8 mouse cellular contexts compared by ENCODE assay signal in genomic region chr5:88764430-88764986, GRCm38 (mm10). TPM values are rescaled to one million over a fixed set of nuclear protein-coding genes. Genes with fewer than 3 reads are reported as not detected.
DNase-seq lines count a peak whose midpoint lies in the region; ATAC-seq and TF ChIP-seq lines count a peak whose summit lies in the region.

No protein-coding gene starts in this region.

- H3K36me3 ChIP-seq in erythroblast, embryonic 14.5 days (ENCODE audit: control insufficient read depth): peaks cover 56% of the 10 kb centered on the region
- peaks cover 12% of the 10 kb centered on the region for H3K36me3 ChIP-seq in limb, embryonic 12.5 days
- H3K36me3 ChIP-seq in small intestine, adult 2 months (ENCODE audit: control insufficient read depth, insufficient read depth, low read length): no peaks in the 10 kb centered on the region

- DNase-seq in gastrocnemius, postnatal 10 days: peak; percentile 99
- DNase-seq in gastrocnemius, postnatal 25 days: no peak
- DNase-seq in CD4-positive, CD25-positive, alpha-beta regulatory T cell, adult 2 months (ENCODE audit: low read depth, low spot score): peak; percentile 99
- no peak for DNase-seq in thymus, adult 18-20 months
- DNase-seq in right cerebral cortex, postnatal 10 days (ENCODE audit: low spot score in 2 of 2): no peak

- TF ChIP-seq CTCF in small intestine, adult 2 months (IDR thresholded peaks at IDR 0.05; ENCODE audit: extremely low read depth, insufficient read length, insufficient replicate concordance, low read depth, low read length): no peak

- no peaks in the 10 kb centered on the region for H3K9me3 ChIP-seq in erythroblast, embryonic 14.5 days (ENCODE audit: control insufficient read depth, low read length)
- H3K9me3 ChIP-seq in limb, embryonic 12.5 days: no peaks in the 10 kb centered on the region

- WGBS in limb, embryonic 12.5 days: under 1% methylated on average over 23 of the region's 23 CpGs
- 1% methylated on average over 23 of the region's 23 CpGs for WGBS in small intestine, adult 2 months

- peaks cover 49% of the 10 kb centered on the region for H3K4me1 ChIP-seq in erythroblast, embryonic 14.5 days (ENCODE audit: control insufficient read depth)
- peaks cover 14% of the 10 kb centered on the region for H3K4me1 ChIP-seq in limb, embryonic 12.5 days (replicated peaks)
- peaks cover 13% of the 10 kb centered on the region; the same call in 1 of the 2 replicates for H3K4me1 ChIP-seq in small intestine, adult 2 months (ENCODE audit: control insufficient read depth, insufficient read depth, insufficient read length, low read length)

- peak; percentile 60 for ATAC-seq in limb, embryonic 12.5 days (ENCODE audit: insufficient number of reproducible peaks, insufficient read depth, low FRiP score, low TSS enrichment, low read depth)

- peak overlapping the region; percentile 51 for H3K4me2 ChIP-seq in limb, embryonic 12.5 days

- peak overlapping the region; percentile 100 for H3K4me3 ChIP-seq in erythroblast, embryonic 14.5 days (replicated peaks)
- H3K4me3 ChIP-seq in limb, embryonic 12.5 days (replicated peaks): peak overlapping the region; percentile 72
- H3K4me3 ChIP-seq in small intestine, adult 2 months (ENCODE audit: low read depth, low read length): peak overlapping the region; percentile 97

- no peak for TF ChIP-seq POLR2A in small intestine, adult 2 months (IDR thresholded peaks at IDR 0.05; ENCODE audit: low read depth, low read length)

- H3K27me3 ChIP-seq in erythroblast, embryonic 14.5 days (ENCODE audit: control insufficient read depth): no peaks in the 10 kb centered on the region
- no peaks in the 10 kb centered on the region for H3K27me3 ChIP-seq in limb, embryonic 12.5 days
- H3K27me3 ChIP-seq in small intestine, adult 2 months (ENCODE audit: control insufficient read depth, insufficient read depth, low read length): no peaks in the 10 kb centered on the region

- H3K9ac ChIP-seq in limb, embryonic 12.5 days (replicated peaks): peak overlapping the region; percentile 83; the same call in 1 of the 2 replicates

- peak overlapping the region; percentile 94 for H3K27ac ChIP-seq in limb, embryonic 12.5 days
- peak overlapping the region; percentile 19; the same call in 1 of the 2 replicates for H3K27ac ChIP-seq in small intestine, adult 2 months (ENCODE audit: insufficient read depth, low read depth, low read length)

RNA-seq across cellular contexts. Expression of gene Dck, which starts 0.3 kb away (rescaled TPM):
- total RNA-seq in gastrocnemius, postnatal 10 days (2021): 1 to 10 TPM; 4.5 to 5.9 TPM
- 1 to 10 TPM; 1.4 to 2.1 TPM for total RNA-seq in gastrocnemius, postnatal 25 days (2021)
- 2.5 and 2.7 TPM in 2 replicates for polyA plus RNA-seq in erythroblast, embryonic 14.5 days (2012)
- polyA plus RNA-seq in limb, embryonic 12.5 days (2016; fragmentation: Nextera tagmentation; extraction: Ambion mirVana): 70.1 and 72.6 TPM in 2 replicates
- 1.1 and 1.3 TPM in 2 replicates for polyA plus RNA-seq in small intestine, adult 2 months (2012; rRNA removed)

RNA-seq across cellular contexts. Expression of gene Mob1b, which starts 43.9 kb away (rescaled TPM):
- total RNA-seq in gastrocnemius, postnatal 10 days (2021): 10 to 100 TPM; 32.1 to 33.3 TPM
- total RNA-seq in gastrocnemius, postnatal 25 days (2021): 10 to 100 TPM; 24.5 to 26.3 TPM
- polyA plus RNA-seq in erythroblast, embryonic 14.5 days (2012): 1.3 and 1.6 TPM in 2 replicates
- polyA plus RNA-seq in limb, embryonic 12.5 days (2016; fragmentation: Nextera tagmentation; extraction: Ambion mirVana): 11.8 and 12.9 TPM in 2 replicates
- polyA plus RNA-seq in small intestine, adult 2 months (2012; rRNA removed): 0.79 and 2.2 TPM in 2 replicates

Comparison
In these comparisons a context has a peak if more than half of its experiments do, and no peak if none do; other contexts are left out.
1. DNase-seq: peak in gastrocnemius, postnatal 10 days (single experiment) and CD4-positive, CD25-positive, alpha-beta regulatory T cell, adult 2 months (single experiment); none in gastrocnemius, postnatal 25 days (single experiment), thymus, adult 18-20 months (0 of 2) and right cerebral cortex, postnatal 10 days (0 of 2).
2. RNA of gene Dck, which starts 0.3 kb away (polyA plus RNA-seq): 70.1 to 72.6 TPM in limb, embryonic 12.5 days; 2.5 to 2.7 TPM in erythroblast, embryonic 14.5 days and 1.1 to 1.3 TPM in small intestine, adult 2 months; every median in the first group is over 10 times any median in the second.
3. Peak in every context shown above with its lines, with median percentiles within 50 percentile points of each other: H3K4me3 ChIP-seq.